Mouse (Mus musculus) frontal cortex, adult 2 months (tissue): ENCODE data around the gene Ccdc36. TPM values are rescaled to one million over a fixed set of nuclear protein-coding genes. Genes with fewer than 3 reads are reported as not detected.
A peak's percentile ranks its signal among the peaks of the same experiment; 100 is the strongest.

Experiments used
- DNase-seq, 2 experiments: peaks; one replicate each; pipeline ENCODE4 v3.0.0; 2022; ENCODE audit warnings: low spot score in 1 of 2; ENCODE audit errors: extremely low spot score in 1 of 2
- polyA plus RNA-seq: library from polyadenylated mRNA; depleted of rRNA; stranded (reverse); fragments of >200 nt; gene quantifications from 2 replicates; pipeline ENCODE4 v1.2.3, GENCODE M21; 2012; rRNA removed

Gene Ccdc36
- polyA plus RNA-seq: 0.86 and 0.98 TPM in 2 replicates

- no peak for DNase-seq
These were observed at the start of gene Ccdc36 for GRCm38 (mm10) chr9:108428384-108428783. Ccdc36 (minus strand) TSS chr9:108428484.

GRCm38 (mm10) chr9:108474528-108474927, 46.2 kb upstream of the Ccdc36 start:
- no peak for DNase-seq

GRCm38 (mm10) chr9:108469845-108470244, 41.6 kb upstream of the Ccdc36 start:
- DNase-seq: no peak

- DNase-seq: no peak
These were observed 41.1 kb upstream of the Ccdc36 start for GRCm38 (mm10) chr9:108469430-108469829.

- DNase-seq: no peak
These were observed 37.9 kb upstream of the Ccdc36 start for GRCm38 (mm10) chr9:108466219-108466618.

GRCm38 (mm10) chr9:108463713-108464112, 35.4 kb upstream of the Ccdc36 start:
- no peak for DNase-seq

- no peak for DNase-seq
These were observed 33.9 kb upstream of the Ccdc36 start for GRCm38 (mm10) chr9:108462192-108462591.

GRCm38 (mm10) chr9:108461675-108462074, 33.4 kb upstream of the Ccdc36 start:
- no peak for DNase-seq

- DNase-seq: no peak
These were observed 32.9 kb upstream of the Ccdc36 start, which contains the start of gene Klhdc8b for GRCm38 (mm10) chr9:108461181-108461631. Klhdc8b (minus strand) TSS chr9:108461581.

GRCm38 (mm10) chr9:108460319-108461178, 32.3 kb upstream of the Ccdc36 start, which contains the start of gene Ccdc71:
Ccdc71 (plus strand) TSS chr9:108460527.
- peak; percentile 76 to 92 for DNase-seq

- DNase-seq: no peak
These were observed 31.6 kb upstream of the Ccdc36 start for GRCm38 (mm10) chr9:108459939-108460318.

GRCm38 (mm10) chr9:108456953-108457352, 28.7 kb upstream of the Ccdc36 start:
- DNase-seq: no peak

- no peak for DNase-seq
These were observed 27.7 kb upstream of the Ccdc36 start for GRCm38 (mm10) chr9:108455747-108456571.

- no peak for DNase-seq
These were observed 26.1 kb upstream of the Ccdc36 start for GRCm38 (mm10) chr9:108454429-108454828.

GRCm38 (mm10) chr9:108453458-108453857, 25.2 kb upstream of the Ccdc36 start:
- peak in 1 of 2 experiments; percentile 54 for DNase-seq

- DNase-seq: no peak
These were observed 24.6 kb upstream of the Ccdc36 start for GRCm38 (mm10) chr9:108452911-108453310.

- peak; percentile 66 to 92 for DNase-seq
These were observed 24.1 kb upstream of the Ccdc36 start for GRCm38 (mm10) chr9:108452291-108452906.

GRCm38 (mm10) chr9:108451519-108452160, 23.4 kb upstream of the Ccdc36 start:
- DNase-seq: no peak

- no peak for DNase-seq
These were observed 22.8 kb upstream of the Ccdc36 start for GRCm38 (mm10) chr9:108451170-108451493.
